8 mouse cellular contexts compared by ENCODE assay signal in genomic region chr15:93275623-93276022, GRCm38 (mm10). TPM values are rescaled to one million over a fixed set of nuclear protein-coding genes. Genes with fewer than 3 reads are reported as not detected.
DNase-seq lines count a peak whose midpoint lies in the region; ATAC-seq and TF ChIP-seq lines count a peak whose summit lies in the region.

No protein-coding gene starts in this region.

- peak overlapping the region; percentile 82 for H3K4me2 ChIP-seq in hindbrain, embryonic 12.5 days (replicated peaks)
- H3K4me2 ChIP-seq in lung, embryonic 15.5 days: peak overlapping the region; percentile 90
- peak overlapping the region; percentile 95 for H3K4me2 ChIP-seq in stomach, embryonic 15.5 days

- DNase-seq in embryo, embryonic 10.5 days (ENCODE audit: low spot score): peak; percentile 66
- no peak for DNase-seq in embryo, embryonic 11 days
- no peak for DNase-seq in thymus, adult 2 months
- DNase-seq in thymus, postnatal 14 days: no peak
- DNase-seq in thymus, postnatal 25 days: no peak

- WGBS in thymus, adult 2 months: under 1% methylated on average over 21 of the region's 21 CpGs
- WGBS in hindbrain, embryonic 12.5 days: under 1% methylated on average over 21 of the region's 21 CpGs
- WGBS in lung, embryonic 15.5 days: under 1% methylated on average over 21 of the region's 21 CpGs
- under 1% methylated on average over 21 of the region's 21 CpGs for WGBS in stomach, embryonic 15.5 days

- no peaks in the 10 kb centered on the region for H3K9me3 ChIP-seq in hindbrain, embryonic 12.5 days (replicated peaks)
- H3K9me3 ChIP-seq in lung, embryonic 15.5 days: no peaks in the 10 kb centered on the region
- H3K9me3 ChIP-seq in stomach, embryonic 15.5 days: no peaks in the 10 kb centered on the region

- TF ChIP-seq POLR2A in thymus, adult 2 months (IDR thresholded peaks at IDR 0.05; ENCODE audit: control insufficient read depth, extremely low read depth, insufficient read depth, low read length, poor library complexity): no peak

- peaks cover 9% of the 10 kb centered on the region for H3K4me1 ChIP-seq in thymus, adult 2 months (replicated peaks; ENCODE audit: control insufficient read depth, insufficient read depth, low read length)
- peaks cover 29% of the 10 kb centered on the region for H3K4me1 ChIP-seq in hindbrain, embryonic 12.5 days
- peaks cover 27% of the 10 kb centered on the region for H3K4me1 ChIP-seq in lung, embryonic 15.5 days
- peaks cover 27% of the 10 kb centered on the region for H3K4me1 ChIP-seq in stomach, embryonic 15.5 days

- H3K9ac ChIP-seq in hindbrain, embryonic 12.5 days: peak overlapping the region; percentile 64
- peak overlapping the region; percentile 35 for H3K9ac ChIP-seq in lung, embryonic 15.5 days
- peak overlapping the region; percentile 45; the same call in 1 of the 2 replicates for H3K9ac ChIP-seq in stomach, embryonic 15.5 days

- peak overlapping the region; percentile 64 for H3K27ac ChIP-seq in thymus, adult 2 months (ENCODE audit: control insufficient read depth, insufficient read depth, low read length)
- peak overlapping the region; percentile 87 for H3K27ac ChIP-seq in hindbrain, embryonic 12.5 days
- H3K27ac ChIP-seq in lung, embryonic 15.5 days: peak overlapping the region; percentile 83
- H3K27ac ChIP-seq in stomach, embryonic 15.5 days: peak overlapping the region; percentile 89

- no peaks in the 10 kb centered on the region for H3K27me3 ChIP-seq in thymus, adult 2 months (ENCODE audit: control insufficient read depth, insufficient read depth, low read length)
- H3K27me3 ChIP-seq in hindbrain, embryonic 12.5 days: no peaks in the 10 kb centered on the region
- H3K27me3 ChIP-seq in lung, embryonic 15.5 days: no peaks in the 10 kb centered on the region
- H3K27me3 ChIP-seq in stomach, embryonic 15.5 days (replicated peaks): no peaks in the 10 kb centered on the region

- no peaks in the 10 kb centered on the region for H3K36me3 ChIP-seq in thymus, adult 2 months (ENCODE audit: control insufficient read depth, insufficient read depth, low read length)
- no peaks in the 10 kb centered on the region for H3K36me3 ChIP-seq in hindbrain, embryonic 12.5 days
- H3K36me3 ChIP-seq in lung, embryonic 15.5 days: no peaks in the 10 kb centered on the region
- H3K36me3 ChIP-seq in stomach, embryonic 15.5 days: no peaks in the 10 kb centered on the region

- peak; percentile 74 for ATAC-seq in hindbrain, embryonic 12.5 days (ENCODE audit: low FRiP score)
- peak; percentile 60; the same call in 1 of the 2 replicates for ATAC-seq in lung, embryonic 15.5 days (ENCODE audit: borderline replicate concordance, extremely low read depth, low FRiP score, low TSS enrichment)
- ATAC-seq in stomach, embryonic 15.5 days (ENCODE audit: insufficient read depth, low FRiP score, low read depth): peak; percentile 40

- peak overlapping the region; percentile 80 for H3K4me3 ChIP-seq in thymus, adult 2 months (ENCODE audit: control insufficient read depth, insufficient read depth, low read length)
- peak overlapping the region; percentile 83 for H3K4me3 ChIP-seq in hindbrain, embryonic 12.5 days
- H3K4me3 ChIP-seq in lung, embryonic 15.5 days: peak overlapping the region; percentile 76
- peak overlapping the region; percentile 81 for H3K4me3 ChIP-seq in stomach, embryonic 15.5 days (replicated peaks)

- TF ChIP-seq CTCF in thymus, adult 2 months (IDR thresholded peaks at IDR 0.05; ENCODE audit: borderline replicate concordance, control insufficient read depth, extremely low read depth, insufficient read depth, low read length, poor library complexity): no peak

RNA-seq across cellular contexts. Expression of gene Gxylt1, which starts 0.6 kb away (rescaled TPM):
- polyA plus RNA-seq in thymus, adult 2 months (2012; rRNA removed): 4.0 and 4.4 TPM in 2 replicates
- 19.7 and 20.4 TPM in 2 replicates for polyA plus RNA-seq in hindbrain, embryonic 12.5 days (2016; fragmentation: Nextera tagmentation; extraction: Ambion mirVana)
- 13.6 and 14.4 TPM in 2 replicates for polyA plus RNA-seq in lung, embryonic 15.5 days (2015; fragmentation: Nextera tagmentation; extraction: Ambion mirVana)
- 11.1 and 11.7 TPM in 2 replicates for polyA plus RNA-seq in stomach, embryonic 15.5 days (2015; fragmentation: Nextera tagmentation; extraction: Ambion mirVana)
